Mouse (Mus musculus) kidney, embryonic 16.5 days (tissue): Measurements from ENCODE around the gene Smn1. TPM values are rescaled to one million over a fixed set of nuclear protein-coding genes. Genes with fewer than 3 reads are reported as not detected.
A peak's percentile ranks its signal among the peaks of the same experiment; 100 is the strongest.

ENCODE experiments used
- ATAC-seq: fragments of 200-750 bp; cut with Nextera tagmentation; 2 replicates; pipeline ENCODE4 v1.8.0; 2017; ENCODE audit warnings: moderate TSS enrichment; ENCODE audit not compliant: low FRiP score, low TSS enrichment
- H3K27ac ChIP-seq: fragments of 300-500 bp; sonication (generic); 2 replicates; pipeline ENCODE4 v1.5.1; 2014; ENCODE audit warnings: low read length
- H3K27me3 ChIP-seq: fragments of 300-500 bp; sonication (generic); 2 replicates; pipeline ENCODE4 v1.6.1; 2014; ENCODE audit warnings: low read length, control low read depth, mixed read lengths; ENCODE audit not compliant: insufficient read depth
- H3K36me3 ChIP-seq: fragments of 300-500 bp; sonication (generic); 2 replicates; pipeline ENCODE4 v1.6.1; 2014; ENCODE audit warnings: low read length, control low read depth, mixed read lengths; ENCODE audit not compliant: insufficient read depth
- H3K4me1 ChIP-seq: fragments of 300-500 bp; sonication (generic); 2 replicates; pipeline ENCODE4 v1.6.1; 2014; ENCODE audit warnings: low read length, control low read depth, mixed read lengths; ENCODE audit not compliant: insufficient read depth
- H3K4me2 ChIP-seq: fragments of 300-500 bp; sonication (generic); replicated peaks from 2 replicates; pipeline ENCODE4 v1.6.1; 2014; ENCODE audit warnings: low read depth, low read length
- H3K4me3 ChIP-seq: fragments of 300-500 bp; sonication (generic); 2 replicates; pipeline ENCODE4 v1.5.1; 2014; ENCODE audit warnings: mild to moderate bottlenecking, low read length
- H3K9ac ChIP-seq: fragments of 300-500 bp; sonication (generic); replicated peaks from 2 replicates; pipeline ENCODE4 v1.6.1; 2014; ENCODE audit warnings: low read length
- H3K9me3 ChIP-seq: fragments of 300-500 bp; sonication (generic); 2 replicates; pipeline ENCODE4 v1.6.1; 2016; ENCODE audit warnings: low read length, control low read depth
- WGBS: fragments of 180-500 bp; shearing (Covaris S2); extraction: QIAGEN DNeasy Blood & Tissue Kit; methylation state at CpG from one replicate; pipeline ENCODE4 v1.1.7; 2014; 5-methylcytosine and 5-hydroxymethylcytosine counted together
- polyA plus RNA-seq: library from polyadenylated mRNA; unstranded; fragments of >200 nt; fragmentation: Nextera tagmentation; extraction: Ambion mirVana; gene quantifications from 2 replicates; pipeline ENCODE4 v1.2.1, GENCODE M21; 2015

The Smn1 gene
- 47.7 and 57.7 TPM in 2 replicates for polyA plus RNA-seq

DNA sequence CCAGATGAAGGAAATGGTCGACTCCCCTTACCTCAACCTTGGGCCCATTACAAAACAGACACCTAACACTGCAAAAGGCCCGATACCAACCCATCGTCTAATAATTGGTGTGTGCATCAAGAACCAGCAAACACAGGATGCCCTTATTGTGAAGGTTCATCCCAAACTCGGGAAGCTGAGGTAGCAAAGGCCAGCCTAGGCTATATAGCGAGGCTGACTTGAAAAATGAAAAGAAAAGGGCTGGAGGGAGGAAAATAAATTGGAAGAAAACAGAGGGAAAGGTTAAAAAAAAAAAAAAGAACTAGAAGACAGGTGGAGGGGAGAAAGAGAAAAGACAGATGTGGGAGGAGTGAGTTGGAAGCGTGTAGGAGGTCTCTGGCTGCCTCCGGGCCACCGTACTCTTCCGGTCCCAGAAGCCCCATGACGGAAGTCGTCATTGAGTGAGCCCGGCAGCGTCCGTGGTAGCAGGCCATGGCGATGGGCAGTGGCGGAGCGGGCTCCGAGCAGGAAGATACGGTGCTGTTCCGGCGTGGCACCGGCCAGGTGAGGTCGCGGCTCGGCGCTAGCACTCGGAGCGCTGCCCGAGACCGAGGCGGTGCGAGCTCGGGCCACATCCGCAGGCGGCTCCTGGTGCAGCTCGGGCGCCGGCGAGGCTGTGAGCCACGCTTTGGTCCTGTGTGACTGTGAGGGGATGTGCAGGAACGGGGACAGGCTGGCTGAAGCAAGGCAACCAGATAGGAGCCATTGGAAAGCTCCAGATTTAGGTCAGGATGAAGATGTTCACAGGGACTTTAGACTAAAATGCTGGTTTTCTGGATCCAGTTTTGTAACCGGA lies at the start of gene Smn1:
Gene Smn1, plus strand, starts transcription at position 430 of the 835 bp plus-strand sequence.
- H3K4me3 ChIP-seq, result peak within 1 kb of the TSS; percentile 87
- peak within 1 kb of the TSS; percentile 85 for H3K9ac ChIP-seq
- H3K27ac ChIP-seq, result no peak within 1 kb of the TSS
- peak; percentile 96 for ATAC-seq
- peaks cover 7% of the 10 kb centered on the region for H3K4me1 ChIP-seq
- WGBS, result 4% methylated on average over 42 of the region's 42 CpGs
- no peaks in the 10 kb centered on the region for H3K9me3 ChIP-seq
- no peaks in the 10 kb centered on the region for H3K27me3 ChIP-seq
- peak within 1 kb of the TSS; percentile 91 for H3K4me2 ChIP-seq
- peaks cover 24% of the 10 kb centered on the region for H3K36me3 ChIP-seq

DNA sequence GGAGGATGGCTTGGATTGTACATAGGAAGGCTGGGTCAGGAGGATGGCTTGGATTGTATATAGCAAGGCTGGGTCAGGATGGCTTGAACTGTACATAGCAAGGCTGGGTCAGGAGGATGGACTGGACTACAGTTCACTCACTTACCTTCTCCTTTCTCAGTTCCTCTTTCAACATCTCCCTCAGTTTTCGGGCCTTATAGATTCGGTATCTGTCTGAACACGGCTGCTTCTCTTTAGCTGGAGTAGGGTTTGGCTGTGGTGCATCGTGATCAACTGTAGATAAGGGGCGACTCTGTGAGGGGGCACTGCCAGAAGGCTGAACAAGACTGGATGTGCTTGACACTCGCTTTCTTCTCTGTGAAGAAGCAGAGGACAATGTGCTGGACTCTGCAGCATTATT lies 25.8 kb upstream of the Smn1 start:
- no peak for ATAC-seq
- H3K36me3 ChIP-seq, result peaks cover 42% of the 10 kb centered on the region
- no peaks in the 10 kb centered on the region for H3K9me3 ChIP-seq
- no peak overlapping the region for H3K4me3 ChIP-seq
- no peak overlapping the region for H3K4me2 ChIP-seq
- no peaks in the 10 kb centered on the region for H3K27me3 ChIP-seq
- peaks cover 12% of the 10 kb centered on the region for H3K4me1 ChIP-seq
- H3K27ac ChIP-seq, result no peak overlapping the region
- no peak overlapping the region for H3K9ac ChIP-seq
- 91% methylated on average over 6 of the region's 6 CpGs for WGBS

DNA sequence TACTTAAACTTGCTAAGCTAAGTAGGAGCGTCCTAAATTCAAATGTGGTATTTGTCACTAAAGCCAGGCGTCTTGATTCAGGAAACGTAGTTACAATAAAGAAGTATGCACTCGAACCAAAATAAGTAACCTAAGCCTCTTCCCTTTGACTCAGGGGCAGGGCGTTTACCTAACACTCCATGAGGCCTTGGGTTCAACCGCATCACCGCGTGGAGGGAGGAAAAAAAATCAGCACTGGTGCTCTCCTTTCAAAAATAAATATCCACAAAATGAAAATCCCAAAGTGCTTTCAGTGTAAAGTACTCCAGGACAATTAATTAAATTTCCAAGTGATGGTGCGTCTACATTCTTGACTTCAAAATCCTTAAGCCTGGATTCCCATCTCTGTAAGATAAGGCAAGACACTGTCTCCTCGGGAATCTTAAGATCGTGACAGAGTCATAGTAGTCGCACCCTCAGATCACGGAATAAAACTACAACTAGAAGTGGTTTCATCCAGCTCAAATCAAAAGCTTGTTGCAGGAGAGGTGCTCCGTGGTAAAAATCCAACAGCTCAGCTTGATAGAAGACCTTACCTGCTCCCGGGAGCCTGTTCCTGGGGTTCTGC lies 21.5 kb upstream of the Smn1 start:
- Histone ChIP-seq H3K4me2 (peak overlapping the region; percentile 87), H3K4me1 (peaks cover 21% of the 10 kb centered on the region), H3K27me3 (no peaks in the 10 kb centered on the region), H3K27ac (peak overlapping the region; percentile 92), H3K4me3 (peak overlapping the region; percentile 100), H3K9ac (peak overlapping the region; percentile 97), H3K36me3 (peaks cover 6% of the 10 kb centered on the region; the same call in 1 of the 2 replicates), H3K9me3 (no peaks in the 10 kb centered on the region)
- no peak for ATAC-seq
- 3% methylated on average over 15 of the region's 15 CpGs for WGBS

DNA sequence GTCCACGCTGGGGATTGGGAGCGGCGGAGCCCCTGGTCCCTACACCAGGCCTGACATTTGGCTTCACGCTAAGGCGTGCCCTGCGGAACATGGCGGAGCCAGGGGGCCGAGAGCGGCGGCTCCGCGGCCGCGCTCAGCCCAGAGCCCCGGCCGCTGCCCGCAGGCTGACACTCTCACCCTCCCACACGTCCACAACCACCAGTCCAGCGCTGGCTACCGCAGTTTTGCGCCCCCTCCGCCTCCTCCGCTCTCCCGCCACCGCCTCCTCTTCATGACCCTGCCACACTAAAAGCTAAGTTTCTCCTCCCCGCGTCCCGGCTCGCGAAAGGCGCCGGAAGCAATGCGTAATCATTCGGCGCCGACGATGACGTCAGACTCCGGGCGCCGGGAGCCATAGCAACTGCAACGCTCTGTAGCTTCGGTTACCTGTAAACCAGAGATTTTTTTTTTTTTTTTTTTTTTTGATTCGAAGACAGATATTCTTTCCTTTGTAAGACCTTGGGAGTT lies 20.9 kb upstream of the Smn1 start, which contains the start of gene Bdp1:
Gene Bdp1, minus strand, starts transcription at position 323 of the 507 bp plus-strand sequence.
- Histone ChIP-seq H3K36me3 (peaks cover 2% of the 10 kb centered on the region; the same call in 1 of the 2 replicates), H3K4me3 (peak within 1 kb of the TSS; percentile 100), H3K9ac (peak within 1 kb of the TSS; percentile 97), H3K27ac (peak within 1 kb of the TSS; percentile 92), H3K4me1 (peaks cover 21% of the 10 kb centered on the region), H3K27me3 (no peaks in the 10 kb centered on the region), H3K9me3 (no peaks in the 10 kb centered on the region), H3K4me2 (peak within 1 kb of the TSS; percentile 87)
- peak; percentile 79 for ATAC-seq
- under 1% methylated on average over 44 of the region's 44 CpGs for whole genome bisulfite sequencing

DNA sequence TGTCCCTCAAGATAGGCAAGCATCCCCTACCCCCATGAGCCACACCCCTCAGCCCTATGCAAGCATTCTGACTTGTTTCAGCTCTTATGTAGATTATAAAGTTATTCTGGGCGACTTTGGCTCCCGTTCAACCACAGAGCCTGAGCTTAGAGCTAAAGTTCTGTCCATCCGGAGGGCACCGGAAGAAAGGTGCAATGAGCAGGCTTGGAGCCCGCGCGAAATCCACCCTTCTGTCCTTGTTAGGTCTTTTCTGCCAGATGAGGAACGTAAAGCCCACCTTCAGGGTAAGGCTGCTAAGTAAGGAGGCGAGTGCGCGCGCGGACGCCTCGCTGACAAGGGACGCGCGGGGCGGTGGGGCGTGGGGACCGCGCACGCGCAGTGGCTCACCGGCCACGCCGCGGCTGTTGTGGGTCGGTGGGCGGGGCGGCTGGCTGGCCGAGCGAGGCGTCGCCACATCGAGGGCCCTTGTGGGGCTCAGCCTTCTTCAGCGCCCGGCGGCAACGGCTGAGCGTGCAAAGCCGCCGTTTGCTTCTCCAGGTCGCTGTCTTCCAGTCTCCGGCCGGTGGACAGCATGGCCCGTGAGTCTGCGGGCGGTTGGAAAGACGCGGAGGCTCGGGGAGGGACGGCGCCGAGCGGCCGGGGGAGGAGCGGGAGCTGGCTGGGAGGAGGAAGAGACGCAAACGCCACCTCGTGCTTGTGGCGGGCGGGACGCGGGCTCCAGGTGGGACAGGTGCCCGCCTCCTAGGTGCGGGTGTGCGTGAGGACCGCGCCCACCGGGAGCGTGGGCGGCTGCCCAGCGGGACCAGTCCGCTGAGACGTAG lies 16.8 kb upstream of the Smn1 start, which contains the start of gene Serf1:
Gene Serf1, plus strand, starts transcription at position 361 of the 821 bp plus-strand sequence.
- WGBS, result under 1% methylated on average over 74 of the region's 76 CpGs
- Histone ChIP-seq H3K36me3 (0 out of 2 replicates have a peak, but pooled peaks cover 5% of the 10 kb centered on the region), H3K27ac (peak within 1 kb of the TSS; percentile 69), H3K9ac (peak within 1 kb of the TSS; percentile 83), H3K9me3 (no peaks in the 10 kb centered on the region), H3K4me2 (peak within 1 kb of the TSS; percentile 71), H3K4me3 (peak within 1 kb of the TSS; percentile 71), H3K4me1 (peaks cover 18% of the 10 kb centered on the region), H3K27me3 (no peaks in the 10 kb centered on the region)
- ATAC-seq, result peak; percentile 83

DNA sequence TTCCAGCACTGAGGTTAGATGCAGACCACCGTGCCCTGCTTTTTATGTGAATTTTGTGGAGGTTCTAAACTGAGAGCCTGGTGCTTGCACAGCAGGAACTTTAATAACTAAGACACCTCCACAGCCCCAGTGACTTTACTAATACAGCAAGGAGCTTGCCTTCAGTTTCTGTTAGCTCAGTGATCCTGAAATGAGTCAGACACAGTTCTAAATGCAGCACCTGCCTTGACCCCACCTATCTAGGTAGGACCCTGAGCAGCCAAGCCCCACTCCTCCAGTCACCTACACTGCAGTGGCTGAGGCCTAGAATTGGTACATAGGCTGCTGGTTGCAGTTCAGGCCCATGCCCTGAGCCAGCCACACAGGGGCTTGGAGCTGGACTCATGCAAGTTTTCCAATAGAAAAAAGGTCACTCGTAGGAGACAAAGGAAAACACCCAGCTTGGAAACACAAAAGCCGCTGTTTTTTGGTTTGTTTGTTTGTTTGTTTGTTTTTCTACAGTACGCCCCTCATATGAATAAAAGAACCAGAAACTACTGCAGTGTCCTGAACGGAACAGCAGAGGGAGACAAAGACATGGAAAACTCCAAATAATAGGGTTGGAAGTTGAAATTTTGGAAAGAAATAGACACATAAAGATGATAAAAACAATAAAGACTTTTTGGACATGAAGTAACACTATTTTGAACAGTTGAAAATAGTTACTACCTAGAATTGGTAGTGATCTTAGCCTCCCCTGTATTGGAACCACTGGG lies 12.3 kb upstream of the Smn1 start:
- Histone ChIP-seq H3K4me3 (no peak overlapping the region), H3K9ac (no peak overlapping the region), H3K9me3 (no peaks in the 10 kb centered on the region), H3K27me3 (no peaks in the 10 kb centered on the region), H3K27ac (no peak overlapping the region), H3K4me1 (peaks cover 9% of the 10 kb centered on the region), H3K36me3 (peaks cover 11% of the 10 kb centered on the region; the same call in 1 of the 2 replicates), H3K4me2 (no peak overlapping the region)
- WGBS, result 47% methylated on average over 5 of the region's 5 CpGs
- ATAC-seq, result no peak

DNA sequence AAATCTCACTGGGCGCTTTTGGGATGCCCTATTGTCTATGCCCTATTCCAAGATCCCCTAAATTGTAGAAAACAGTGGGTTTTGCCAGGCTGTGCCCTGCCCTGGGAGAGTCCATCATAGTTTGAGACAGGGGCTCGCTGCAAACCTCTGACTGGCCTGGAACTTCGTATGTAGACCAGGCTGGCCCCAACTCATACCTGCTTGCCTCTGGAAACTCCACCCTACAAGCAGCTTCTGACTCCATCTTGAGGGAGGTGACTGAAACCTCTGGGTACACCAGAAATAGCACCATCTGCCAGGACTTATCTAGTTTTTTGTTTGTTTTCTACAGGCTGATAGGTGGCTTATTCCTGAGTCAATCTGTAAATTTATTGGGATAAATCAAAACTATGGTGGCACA lies 682 bp upstream of the Smn1 start:
- peak overlapping the region; percentile 85; the same call in 1 of the 2 replicates for H3K9ac ChIP-seq
- H3K9me3 ChIP-seq, result no peaks in the 10 kb centered on the region
- H3K27ac ChIP-seq, result no peak overlapping the region
- H3K4me2 ChIP-seq, result peak overlapping the region; percentile 91
- H3K4me1 ChIP-seq, result peaks cover 7% of the 10 kb centered on the region
- H3K36me3 ChIP-seq, result peaks cover 20% of the 10 kb centered on the region
- peak overlapping the region; percentile 87 for H3K4me3 ChIP-seq
- H3K27me3 ChIP-seq, result no peaks in the 10 kb centered on the region
- ATAC-seq, result peak; percentile 39; the same call in 1 of the 2 replicates
- 90% methylated on average over 3 of the region's 3 CpGs for WGBS

DNA sequence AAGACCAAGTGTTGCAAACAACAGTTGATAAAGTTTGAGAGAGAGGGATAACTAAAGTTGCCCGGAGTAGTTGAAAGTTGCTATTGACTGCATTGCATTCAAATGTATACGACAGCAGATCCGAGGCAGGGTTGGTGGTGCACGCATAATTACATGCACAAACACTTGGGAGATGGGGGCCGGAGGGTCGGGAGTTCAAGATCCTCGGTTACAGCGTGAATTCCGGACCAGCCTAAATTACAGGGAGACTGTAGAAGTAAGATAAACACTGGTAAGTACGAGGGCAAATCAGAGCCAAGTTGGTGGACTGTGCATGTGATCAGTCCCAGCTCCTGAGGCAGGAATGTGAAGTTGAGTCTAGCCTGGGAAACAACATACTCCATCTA lies 599 bp downstream of the Smn1 start:
- ATAC-seq, result peak; percentile 41
- H3K9me3 ChIP-seq, result no peaks in the 10 kb centered on the region
- H3K27ac ChIP-seq, result no peak overlapping the region
- peak overlapping the region; percentile 91 for H3K4me2 ChIP-seq
- WGBS, result 1% methylated on average over 10 of the region's 10 CpGs
- no peaks in the 10 kb centered on the region for H3K27me3 ChIP-seq
- peak overlapping the region; percentile 87 for H3K4me3 ChIP-seq
- H3K4me1 ChIP-seq, result peaks cover 7% of the 10 kb centered on the region
- H3K9ac ChIP-seq, result peak overlapping the region; percentile 85
- peaks cover 24% of the 10 kb centered on the region for H3K36me3 ChIP-seq
